In genomic region chr9:107300224-107300973, GRCm38 (mm10) we compare ENCODE assay signal across 24 mouse cellular contexts. TPM values are rescaled to one million over a fixed set of nuclear protein-coding genes. Genes with fewer than 3 reads are reported as not detected.
DNase-seq lines count a peak whose midpoint lies in the region; ATAC-seq and TF ChIP-seq lines count a peak whose summit lies in the region.
"Had no signal": no experiment of that assay in that cellular context is flagged by ENCODE, and none has a peak within 500 bp of the region (broad histone marks: within the 10 kb centered on the region; RNA-seq: fewer than 3 reads in every experiment).

No protein-coding gene starts in this region.

- H3K4me3 ChIP-seq in heart, adult 2 months, result peak overlapping the region; percentile 53
- peak overlapping the region; percentile 41 for H3K4me3 ChIP-seq in lung, adult 2 months (replicated peaks; ENCODE audit: extremely low read depth, low read depth, low read length)
- no peak overlapping the region for H3K4me3 ChIP-seq in bone marrow, adult 2 months (replicated peaks; ENCODE audit: control insufficient read depth, low read depth, low read length)
- no peak overlapping the region for H3K4me3 ChIP-seq in stomach, postnatal 0 days (ENCODE audit: low read depth, low read length)
- H3K4me3 ChIP-seq: embryonic facial prominence, embryonic 15.5 days; heart, embryonic 13.5 days; limb, embryonic 12.5 days; myocyte; neural tube, embryonic 13.5 days; stomach, embryonic 15.5 days had no signal

- H3K27me3 ChIP-seq in heart, adult 2 months (ENCODE audit: control insufficient read depth, insufficient read depth, low read length), result no peaks in the 10 kb centered on the region
- no peaks in the 10 kb centered on the region for H3K27me3 ChIP-seq in stomach, postnatal 0 days (ENCODE audit: control insufficient read depth, insufficient read depth, low read length)
- H3K27me3 ChIP-seq: embryonic facial prominence, embryonic 15.5 days; heart, embryonic 13.5 days; stomach, embryonic 15.5 days had no signal

- no peaks in the 10 kb centered on the region for H3K9me3 ChIP-seq in stomach, postnatal 0 days (ENCODE audit: control insufficient read depth, low read length)
- H3K9me3 ChIP-seq: embryonic facial prominence, embryonic 15.5 days; heart, embryonic 13.5 days; limb, embryonic 12.5 days; neural tube, embryonic 13.5 days; stomach, embryonic 15.5 days had no signal

- no peak for TF ChIP-seq CTCF in heart, adult 2 months (IDR thresholded peaks at IDR 0.05)
- no peak for TF ChIP-seq CTCF in lung, adult 2 months (IDR thresholded peaks at IDR 0.05; ENCODE audit: insufficient read depth, low read length)
- TF ChIP-seq CTCF in bone marrow, adult 2 months (IDR thresholded peaks at IDR 0.05; ENCODE audit: control insufficient read depth, insufficient read depth, low read length), result no peak
- no peak for TF ChIP-seq CTCF in stomach, postnatal 0 days (IDR thresholded peaks at IDR 0.05; ENCODE audit: low read depth)

- intact Hi-C loops in heart, adult 2 months (cut with DNase I), result no loop called here

- peak overlapping the region; percentile 74; the same call in 1 of the 2 replicates for H3K4me2 ChIP-seq in stomach, postnatal 0 days (replicated peaks; ENCODE audit: low read depth)
- H3K4me2 ChIP-seq: embryonic facial prominence, embryonic 15.5 days; hindbrain, embryonic 14.5 days; limb, embryonic 12.5 days; neural tube, embryonic 13.5 days; stomach, embryonic 15.5 days had no signal

- WGBS in heart, adult 2 months, result 69% methylated on average over 30 of the region's 30 CpGs
- 77% methylated on average over 30 of the region's 30 CpGs for WGBS in lung, adult 2 months
- WGBS in bone marrow, adult 2 months, result 84% methylated on average over 30 of the region's 30 CpGs
- whole genome bisulfite sequencing in stomach, postnatal 0 days, result 92% methylated on average over 30 of the region's 30 CpGs

- peaks cover 21% of the 10 kb centered on the region for H3K4me1 ChIP-seq in heart, adult 2 months (ENCODE audit: control insufficient read depth, insufficient read depth, low read length)
- peaks cover 35% of the 10 kb centered on the region for H3K4me1 ChIP-seq in lung, adult 2 months (ENCODE audit: control insufficient read depth, insufficient read depth, low read length)
- peaks cover 7% of the 10 kb centered on the region for H3K4me1 ChIP-seq in bone marrow, adult 2 months (ENCODE audit: control insufficient read depth, insufficient read depth, low read length)
- H3K4me1 ChIP-seq in stomach, postnatal 0 days (replicated peaks; ENCODE audit: control insufficient read depth, insufficient read depth), result peaks cover 12% of the 10 kb centered on the region; the same call in 1 of the 2 replicates

- H3K36me3 ChIP-seq in heart, adult 2 months (ENCODE audit: control insufficient read depth, insufficient read depth, low read length), result peaks cover 13% of the 10 kb centered on the region
- peaks cover 28% of the 10 kb centered on the region for H3K36me3 ChIP-seq in stomach, postnatal 0 days (ENCODE audit: control insufficient read depth, insufficient read depth, low read length)

- peak overlapping the region; percentile 93 for H3K27ac ChIP-seq in heart, adult 2 months
- peak overlapping the region; percentile 12 for H3K27ac ChIP-seq in bone marrow, adult 2 months (ENCODE audit: control insufficient read depth, insufficient read depth, low read depth, low read length, poor library complexity)
- no peak overlapping the region for H3K27ac ChIP-seq in stomach, postnatal 0 days (replicated peaks)
- H3K27ac ChIP-seq: embryonic facial prominence, embryonic 15.5 days; heart, embryonic 13.5 days; hindbrain, embryonic 14.5 days; limb, embryonic 12.5 days; neural tube, embryonic 13.5 days; stomach, embryonic 15.5 days had no signal

- peak overlapping the region; percentile 71 for H3K9ac ChIP-seq in heart, adult 2 months (ENCODE audit: low read depth, low read length)
- no peak overlapping the region for H3K9ac ChIP-seq in stomach, postnatal 0 days (ENCODE audit: low read length)
- H3K9ac ChIP-seq: embryonic facial prominence, embryonic 15.5 days; hindbrain, embryonic 14.5 days; limb, embryonic 12.5 days; neural tube, embryonic 13.5 days; stomach, embryonic 15.5 days had no signal

- TF ChIP-seq EP300 in heart, adult 2 months (IDR thresholded peaks at IDR 0.05; ENCODE audit: insufficient read depth, low read depth, low read length), result 0 out of 2 replicates have a peak, but pooled peaks have one; percentile 16
- no peak for TF ChIP-seq EP300 in stomach, postnatal 0 days (optimal IDR thresholded peaks at IDR 0.05)

- TF ChIP-seq POLR2A in heart, adult 2 months (IDR thresholded peaks at IDR 0.05; ENCODE audit: insufficient read depth, low read depth, low read length), result no peak
- no peak for TF ChIP-seq POLR2A in lung, adult 2 months (IDR thresholded peaks at IDR 0.05; ENCODE audit: borderline replicate concordance, extremely low read depth, low read depth, low read length)
- no peak for TF ChIP-seq POLR2A in bone marrow, adult 2 months (IDR thresholded peaks at IDR 0.05; ENCODE audit: borderline replicate concordance, control insufficient read depth, low read depth, low read length)

- ATAC-seq in stomach, postnatal 0 days (ENCODE audit: low FRiP score, low TSS enrichment), result no peak
- ATAC-seq: forebrain, embryonic 14.5 days; midbrain, embryonic 16.5 days had no signal

- H3K79me2 ChIP-seq in heart, adult 2 months (replicated peaks; ENCODE audit: control insufficient read depth, insufficient read depth, low read length), result no peaks in the 10 kb centered on the region; the same call in 1 of the 2 replicates

- DNase-seq in heart, adult 2 months, result peak in 1 of 2 experiments; percentile 43
- DNase-seq in heart, adult 11 months, result no peak
- no peak for DNase-seq in lung, adult 2 months
- no peak for DNase-seq in lung, adult 18-20 months
- no peak for DNase-seq in stomach, postnatal 0 days (ENCODE audit: low spot score)
- DNase-seq in thymus, postnatal 4 days, result no peak
- DNase-seq: adrenal gland, postnatal 10 days; cerebellum, adult 9-10 months; heart, postnatal 4 days; kidney, postnatal 25 days; layer of hippocampus, postnatal 36 days; lung, postnatal 36 days; right cerebral cortex, postnatal 4 days had no signal

RNA-seq across cellular contexts. Expression of gene Cish, which starts 4.6 kb away (rescaled TPM):
- 100 to 1,000 TPM; 151 to 167 TPM for total RNA-seq in heart, adult 2 months (2021)
- polyA plus RNA-seq in heart, adult 2 months (2012; rRNA removed), result 89.8 and 118 TPM in 2 replicates
- 61.1 and 72.2 TPM in 2 replicates for polyA plus RNA-seq in lung, adult 2 months (2012; rRNA removed)
- 2.5 and 7.0 TPM in 2 replicates for polyA plus RNA-seq in bone marrow, adult 2 months (2011; ENCODE audit: insufficient read depth, insufficient read length, low replicate concordance, missing spikeins)
- 30.8 and 32.2 TPM in 2 replicates for polyA plus RNA-seq in stomach, postnatal 0 days (2015; fragmentation: Nextera tagmentation; extraction: Ambion mirVana)

RNA-seq across cellular contexts. Expression of gene Mapkapk3, which starts 10.7 kb away (rescaled TPM):
- total RNA-seq in heart, adult 2 months (2021), result 10 to 100 TPM; 29.0 to 36.0 TPM
- 26.1 and 40.8 TPM in 2 replicates for polyA plus RNA-seq in heart, adult 2 months (2012; rRNA removed)
- polyA plus RNA-seq in lung, adult 2 months (2012; rRNA removed), result 29.3 and 41.1 TPM in 2 replicates
- 16.9 and 46.9 TPM in 2 replicates for polyA plus RNA-seq in bone marrow, adult 2 months (2011; ENCODE audit: insufficient read depth, insufficient read length, low replicate concordance, missing spikeins)
- 32.0 and 37.4 TPM in 2 replicates for polyA plus RNA-seq in stomach, postnatal 0 days (2015; fragmentation: Nextera tagmentation; extraction: Ambion mirVana)

RNA-seq across cellular contexts. Expression of gene Hemk1, which starts 37.8 kb away (rescaled TPM):
- 10 to 100 TPM; 21.2 to 21.4 TPM for total RNA-seq in heart, adult 2 months (2021)
- polyA plus RNA-seq in heart, adult 2 months (2012; rRNA removed), result 30.3 and 37.0 TPM in 2 replicates
- polyA plus RNA-seq in lung, adult 2 months (2012; rRNA removed), result 16.9 and 21.0 TPM in 2 replicates
- polyA plus RNA-seq in bone marrow, adult 2 months (2011; ENCODE audit: insufficient read depth, insufficient read length, low replicate concordance, missing spikeins), result 18.2 and 30.2 TPM in 2 replicates
- 5.3 and 6.7 TPM in 2 replicates for polyA plus RNA-seq in stomach, postnatal 0 days (2015; fragmentation: Nextera tagmentation; extraction: Ambion mirVana)

RNA-seq across cellular contexts. Expression of gene 6430571L13Rik, which starts 40.0 kb away (rescaled TPM):
- 1 to 10 TPM; 5.2 to 6.5 TPM for total RNA-seq in heart, adult 2 months (2021)
- 4.1 and 5.0 TPM in 2 replicates for polyA plus RNA-seq in heart, adult 2 months (2012; rRNA removed)
- 0.34 and 1.1 TPM in 2 replicates for polyA plus RNA-seq in lung, adult 2 months (2012; rRNA removed)
- not detected in 2 replicates for polyA plus RNA-seq in bone marrow, adult 2 months (2011; ENCODE audit: insufficient read depth, insufficient read length, low replicate concordance, missing spikeins)
- 0.63 and 0.73 TPM in 2 replicates for polyA plus RNA-seq in stomach, postnatal 0 days (2015; fragmentation: Nextera tagmentation; extraction: Ambion mirVana)
- total RNA-seq: granulocyte monocyte progenitor cell, adult 5-6 weeks had no signal

Comparison
In these comparisons a context has a peak if more than half of its experiments do, and no peak if none do; other contexts are left out.
1. H3K4me3 ChIP-seq: peak in heart, adult 2 months (single experiment) and lung, adult 2 months (single experiment); none in bone marrow, adult 2 months (single experiment) and stomach, postnatal 0 days (single experiment).